Mouse (Mus musculus): ENCODE measurements at regions not wholly inside any gene's neighbourhood (a gene's known extent, or its start where the extent isn't known, plus 50 kb on each side); places are given as distances from the start of the nearest gene placed in this dataset.

DNA sequence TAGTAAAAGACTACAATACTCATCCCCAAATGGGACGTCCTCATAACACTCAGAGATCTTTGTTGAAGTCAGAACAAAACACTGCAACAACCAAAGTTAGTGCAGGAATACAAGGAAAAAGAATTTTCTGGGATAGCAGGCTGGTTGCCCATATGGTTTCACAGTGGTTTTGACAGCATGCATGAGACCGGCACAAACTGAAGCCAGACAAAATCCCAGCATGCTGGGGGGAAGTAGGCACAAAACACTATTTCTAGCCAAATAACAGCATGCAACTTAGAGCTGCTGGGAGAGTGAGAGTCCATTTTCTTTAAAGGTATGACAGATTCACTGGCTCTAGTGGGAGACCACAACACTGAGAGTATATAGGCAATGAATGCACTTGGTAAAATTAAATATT lies 619.1 kb upstream of the Manea start:
- H3K36me3 ChIP-seq (replicated peaks): no peaks in the 10 kb centered on the region
- DNase-seq (ENCODE audit: low spot score): no peak
- H3K27me3 ChIP-seq (ENCODE audit: insufficient read depth, low read length): no peaks in the 10 kb centered on the region
- no peak for ATAC-seq (ENCODE audit: extremely low read depth, insufficient number of reproducible peaks, low FRiP score, poor library complexity, severe bottlenecking)
- H3K9me3 ChIP-seq (replicated peaks): no peaks in the 10 kb centered on the region
- H3K4me1 ChIP-seq (ENCODE audit: insufficient read depth, low read depth, low read length): no peaks in the 10 kb centered on the region
- no peak for TF ChIP-seq POLR2AphosphoS5 (IDR thresholded peaks at IDR 0.05; ENCODE audit: insufficient replicate concordance, low read depth, low read length)
- no peak overlapping the region for H3K4me3 ChIP-seq (ENCODE audit: low read depth, low read length)

DNA sequence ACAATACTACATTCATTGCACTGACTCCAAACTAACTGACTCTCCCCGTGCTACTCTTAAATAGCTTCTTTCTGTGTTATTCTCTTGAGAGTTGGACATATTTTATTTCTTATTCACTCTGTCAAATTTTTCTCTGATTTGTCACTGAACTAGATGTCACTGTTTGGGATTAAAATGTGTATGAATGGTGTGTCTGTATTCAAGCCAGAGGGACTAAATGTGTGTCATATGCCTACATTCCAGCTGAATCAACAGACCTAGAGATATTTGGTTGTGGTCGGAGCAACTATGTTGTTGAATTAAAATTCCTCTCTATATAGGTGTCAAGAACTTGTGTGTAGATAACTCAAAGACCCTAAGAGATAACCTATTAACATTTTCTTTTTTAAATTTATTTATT lies 618.2 kb upstream of the Manea start:
- H3K4me3 ChIP-seq (ENCODE audit: low read depth, low read length): no peak overlapping the region
- H3K36me3 ChIP-seq (replicated peaks): no peaks in the 10 kb centered on the region
- no peak for DNase-seq (ENCODE audit: low spot score)
- H3K4me1 ChIP-seq (ENCODE audit: insufficient read depth, low read depth, low read length): no peaks in the 10 kb centered on the region
- TF ChIP-seq TAL1 (conservative IDR thresholded peaks at IDR 0.05; ENCODE audit: low read depth, low read length) (no peak), POLR2AphosphoS5 (IDR thresholded peaks at IDR 0.05; ENCODE audit: insufficient replicate concordance, low read depth, low read length) (no peak), GATA1 (IDR thresholded peaks at IDR 0.05; ENCODE audit: borderline replicate concordance, low read length) (no peak), CTCF (IDR thresholded peaks at IDR 0.05; ENCODE audit: low read depth, low read length) (no peak), GATA2 (IDR thresholded peaks at IDR 0.05; ENCODE audit: borderline replicate concordance, low read depth, low read length) (no peak)
- no peaks in the 10 kb centered on the region for H3K27me3 ChIP-seq (ENCODE audit: insufficient read depth, low read length)
- no peak for ATAC-seq (ENCODE audit: extremely low read depth, insufficient number of reproducible peaks, low FRiP score, poor library complexity, severe bottlenecking)
- no peaks in the 10 kb centered on the region for H3K9me3 ChIP-seq (replicated peaks)

DNA sequence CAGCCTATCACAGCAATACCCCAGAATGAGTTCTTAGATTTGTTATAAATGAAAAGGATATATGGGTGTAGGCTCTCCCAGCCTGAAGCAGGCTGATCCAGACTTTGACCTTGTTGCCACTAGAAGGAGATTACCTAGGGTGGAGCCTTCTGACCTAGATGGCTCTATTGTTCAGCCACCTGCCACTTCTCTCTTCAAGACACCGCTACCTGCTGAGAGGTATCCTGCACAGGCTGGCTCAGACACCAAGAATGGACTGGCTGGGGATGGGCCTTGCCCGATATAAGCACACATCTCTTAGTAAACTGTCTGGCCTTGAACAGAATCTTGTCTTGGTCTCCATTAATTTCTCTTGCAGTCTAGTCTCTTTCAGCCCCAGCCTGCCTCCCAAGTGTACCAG lies 597.9 kb upstream of the Manea start:
- ATAC-seq (ENCODE audit: extremely low read depth, insufficient number of reproducible peaks, low FRiP score, poor library complexity, severe bottlenecking): no peak
- H3K27me3 ChIP-seq (ENCODE audit: insufficient read depth, low read length): no peaks in the 10 kb centered on the region
- no peaks in the 10 kb centered on the region for H3K9me3 ChIP-seq (replicated peaks)
- no peak for DNase-seq (ENCODE audit: low spot score)
- H3K4me1 ChIP-seq (ENCODE audit: insufficient read depth, low read depth, low read length): no peaks in the 10 kb centered on the region
- no peaks in the 10 kb centered on the region for H3K36me3 ChIP-seq (replicated peaks)
- TF ChIP-seq GATA2 (IDR thresholded peaks at IDR 0.05; ENCODE audit: borderline replicate concordance, low read depth, low read length) (no peak), GATA1 (IDR thresholded peaks at IDR 0.05; ENCODE audit: borderline replicate concordance, low read length) (no peak), POLR2AphosphoS5 (IDR thresholded peaks at IDR 0.05; ENCODE audit: insufficient replicate concordance, low read depth, low read length) (no peak), TAL1 (conservative IDR thresholded peaks at IDR 0.05; ENCODE audit: low read depth, low read length) (no peak), CTCF (IDR thresholded peaks at IDR 0.05; ENCODE audit: low read depth, low read length) (no peak)
- H3K4me3 ChIP-seq (ENCODE audit: low read depth, low read length): no peak overlapping the region

DNA sequence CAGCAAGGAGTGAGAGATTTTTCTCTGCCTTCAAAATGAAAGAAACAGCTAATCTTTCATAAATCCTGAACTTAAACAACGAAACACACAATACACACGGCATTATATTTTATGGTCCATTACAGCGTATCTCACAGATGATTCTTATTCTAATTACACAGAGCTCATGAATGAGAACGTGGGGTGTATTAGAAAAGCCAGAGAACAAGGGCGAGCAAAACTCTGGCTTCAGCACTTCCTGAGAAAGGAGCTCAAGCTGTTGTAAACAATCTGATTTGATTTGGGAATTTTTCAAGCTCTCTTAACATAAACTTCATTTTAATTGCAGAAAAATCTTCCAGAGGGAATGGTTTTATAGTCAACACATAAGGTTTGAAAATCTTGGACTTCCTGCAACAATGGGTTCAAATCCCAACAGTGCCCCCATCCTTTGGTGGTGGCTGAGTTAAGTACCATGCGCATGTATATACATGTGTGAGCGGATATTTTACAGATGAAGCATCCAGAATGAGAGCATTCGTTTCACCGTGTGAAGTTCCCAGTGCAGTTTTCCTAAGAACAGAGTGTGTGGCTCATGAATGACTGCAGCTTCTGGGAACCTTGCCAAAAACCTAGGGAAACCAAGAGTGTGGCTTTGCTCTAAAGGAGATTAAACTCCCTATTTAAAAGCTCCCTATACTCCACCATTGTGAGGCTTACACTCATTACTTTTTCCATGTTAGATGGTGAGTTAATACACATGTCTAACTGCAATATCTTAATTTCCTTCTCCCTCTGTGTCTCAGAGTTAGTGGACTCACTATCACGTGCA lies 587.5 kb upstream of the Manea start:
- DNase-seq (ENCODE audit: low spot score) (no peak), ATAC-seq (ENCODE audit: extremely low read depth, insufficient number of reproducible peaks, low FRiP score, poor library complexity, severe bottlenecking) (no peak)
- TF ChIP-seq POLR2AphosphoS5 (IDR thresholded peaks at IDR 0.05; ENCODE audit: insufficient replicate concordance, low read depth, low read length) (no peak), GATA2 (IDR thresholded peaks at IDR 0.05; ENCODE audit: borderline replicate concordance, low read depth, low read length) (no peak), GATA1 (IDR thresholded peaks at IDR 0.05; ENCODE audit: borderline replicate concordance, low read length) (no peak), CTCF (IDR thresholded peaks at IDR 0.05; ENCODE audit: low read depth, low read length) (no peak), TAL1 (conservative IDR thresholded peaks at IDR 0.05; ENCODE audit: low read depth, low read length) (no peak)
- H3K4me3 ChIP-seq (ENCODE audit: low read depth, low read length): no peak overlapping the region
- H3K4me1 ChIP-seq (ENCODE audit: insufficient read depth, low read depth, low read length): no peaks in the 10 kb centered on the region
- no peaks in the 10 kb centered on the region for H3K27me3 ChIP-seq (ENCODE audit: insufficient read depth, low read length)
- H3K36me3 ChIP-seq (replicated peaks): no peaks in the 10 kb centered on the region
- H3K9me3 ChIP-seq (replicated peaks): no peaks in the 10 kb centered on the region

DNA sequence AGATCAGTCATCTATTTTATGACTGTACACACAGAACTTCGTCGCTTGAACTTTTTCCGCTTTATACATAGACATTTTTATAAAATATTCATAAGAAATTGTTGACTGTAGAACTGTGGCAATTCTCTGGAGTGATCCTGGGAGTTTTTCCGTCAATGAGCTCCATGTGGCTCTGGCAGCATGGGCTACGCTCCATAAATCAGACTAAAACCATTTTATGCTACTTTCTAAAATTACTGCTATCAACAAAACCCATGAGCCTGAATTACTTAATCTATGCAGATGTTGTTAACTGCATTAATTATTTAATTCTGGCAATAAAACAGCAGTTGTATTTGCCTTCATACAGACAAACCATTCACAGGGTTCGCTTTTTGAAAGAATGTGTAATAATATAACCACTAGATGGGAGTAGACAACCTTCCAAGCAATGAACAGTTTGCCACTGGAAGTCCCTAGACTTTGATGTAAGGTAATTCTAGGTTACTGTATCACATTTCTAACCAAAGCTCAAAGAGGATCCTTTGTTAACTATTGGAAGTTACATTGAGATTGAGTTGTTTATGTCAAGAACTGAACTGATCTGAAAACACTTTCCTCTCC lies 583.3 kb upstream of the Manea start:
- no peaks in the 10 kb centered on the region for H3K27me3 ChIP-seq (ENCODE audit: insufficient read depth, low read length)
- no peaks in the 10 kb centered on the region for H3K9me3 ChIP-seq (replicated peaks)
- H3K4me3 ChIP-seq (ENCODE audit: low read depth, low read length): no peak overlapping the region
- no peak for ATAC-seq (ENCODE audit: extremely low read depth, insufficient number of reproducible peaks, low FRiP score, poor library complexity, severe bottlenecking)
- H3K4me1 ChIP-seq (ENCODE audit: insufficient read depth, low read depth, low read length): no peaks in the 10 kb centered on the region
- TF ChIP-seq CTCF (IDR thresholded peaks at IDR 0.05; ENCODE audit: low read depth, low read length) (no peak), GATA2 (IDR thresholded peaks at IDR 0.05; ENCODE audit: borderline replicate concordance, low read depth, low read length) (no peak), GATA1 (IDR thresholded peaks at IDR 0.05; ENCODE audit: borderline replicate concordance, low read length) (no peak), POLR2AphosphoS5 (IDR thresholded peaks at IDR 0.05; ENCODE audit: insufficient replicate concordance, low read depth, low read length) (no peak)
- no peaks in the 10 kb centered on the region for H3K36me3 ChIP-seq (replicated peaks)
- no peak for DNase-seq (ENCODE audit: low spot score)

DNA sequence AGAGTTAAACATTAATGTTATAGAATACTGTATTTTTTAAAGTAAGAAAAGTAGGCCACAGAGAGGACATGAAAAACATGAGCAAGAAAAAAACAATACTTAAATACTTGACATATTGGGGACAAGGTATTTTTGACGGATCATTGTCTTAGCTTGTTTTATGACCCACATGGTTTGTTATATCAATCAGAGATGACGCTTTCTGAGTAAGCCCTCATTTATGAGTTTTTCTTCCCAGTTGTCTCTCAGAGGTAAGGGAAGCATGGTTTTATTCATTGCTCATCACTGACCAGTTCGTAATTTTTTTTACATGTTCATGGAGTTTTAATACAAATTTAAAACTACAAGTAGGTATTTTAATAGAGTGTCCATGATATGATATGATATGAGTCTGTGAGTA lies 579.4 kb upstream of the Manea start:
- no peak for TF ChIP-seq GATA2 (IDR thresholded peaks at IDR 0.05; ENCODE audit: borderline replicate concordance, low read depth, low read length)
- no peak for TF ChIP-seq POLR2AphosphoS5 (IDR thresholded peaks at IDR 0.05; ENCODE audit: insufficient replicate concordance, low read depth, low read length)
- TF ChIP-seq GATA1 (IDR thresholded peaks at IDR 0.05; ENCODE audit: borderline replicate concordance, low read length): no peak
- no peak for TF ChIP-seq TAL1 (conservative IDR thresholded peaks at IDR 0.05; ENCODE audit: low read depth, low read length)
- TF ChIP-seq CTCF (IDR thresholded peaks at IDR 0.05; ENCODE audit: low read depth, low read length): no peak
- H3K36me3 ChIP-seq (replicated peaks): no peaks in the 10 kb centered on the region
- no peaks in the 10 kb centered on the region for H3K27me3 ChIP-seq (ENCODE audit: insufficient read depth, low read length)
- no peak overlapping the region for H3K4me3 ChIP-seq (ENCODE audit: low read depth, low read length)
- no peaks in the 10 kb centered on the region for H3K4me1 ChIP-seq (ENCODE audit: insufficient read depth, low read depth, low read length)
- no peaks in the 10 kb centered on the region for H3K9me3 ChIP-seq (replicated peaks)
- DNase-seq (ENCODE audit: low spot score) (no peak), ATAC-seq (ENCODE audit: extremely low read depth, insufficient number of reproducible peaks, low FRiP score, poor library complexity, severe bottlenecking) (no peak)
